Mouse (Mus musculus) splenic B cell, adult 2 months (primary cell): Measurements from ENCODE around the gene Ehmt1.
"Not testable (repeated sequence)": the region's sequence is repeated elsewhere in the genome, so short reads cannot be mapped to it uniquely, and the experiment has no call there.

Source experiments
- DNase-seq: peaks from one replicate; pipeline ENCODE4 v3.0.0-alpha.2; 2011; ENCODE audit warnings: low read depth, low spot score
- H3K27me3 ChIP-seq: 2 replicates; pipeline ENCODE4 v1.6.1; 2012; ENCODE audit warnings: mild to moderate bottlenecking, low read length, moderate library complexity, mixed read lengths; ENCODE audit not compliant: control insufficient read depth, poor library complexity, insufficient read depth, severe bottlenecking
- H3K36me3 ChIP-seq: 2 replicates; pipeline ENCODE4 v1.6.1; 2012; ENCODE audit warnings: mild to moderate bottlenecking, low read length, moderate library complexity, mixed read lengths; ENCODE audit not compliant: control insufficient read depth, poor library complexity, insufficient read depth, severe bottlenecking

Gene Ehmt1

GRCm38 (mm10) chr2:24918930-24919838, at the start of gene Ehmt1:
Gene Ehmt1 (minus strand): TSS chr2:24919614.
- DNase-seq: peak; percentile 96
- no peaks in the 10 kb centered on the region for H3K27me3 ChIP-seq
- H3K36me3 ChIP-seq: no peaks in the 10 kb centered on the region

GRCm38 (mm10) chr2:24962304-24963000, 43.0 kb upstream of the Ehmt1 start, which contains the start of gene Dph7:
Gene Dph7 (plus strand): TSS chr2:24962400.
- peak; percentile 88 for DNase-seq
- no peaks in the 10 kb centered on the region for H3K27me3 ChIP-seq
- peaks cover 4% of the 10 kb centered on the region; the same call in 1 of the 2 replicates for H3K36me3 ChIP-seq

- no peaks in the 10 kb centered on the region for H3K27me3 ChIP-seq
- peak; percentile 38 for DNase-seq
- peaks cover 4% of the 10 kb centered on the region; the same call in 1 of the 2 replicates for H3K36me3 ChIP-seq
Observed at GRCm38 (mm10) chr2:24960910-24961309, 41.5 kb upstream of the Ehmt1 start.

- DNase-seq: no peak
Observed at GRCm38 (mm10) chr2:24952537-24953055, 33.2 kb upstream of the Ehmt1 start.

GRCm38 (mm10) chr2:24950189-24950535, 30.7 kb upstream of the Ehmt1 start:
- peak; percentile 29 for DNase-seq
- Histone ChIP-seq H3K36me3 (no peaks in the 10 kb centered on the region), H3K27me3 (no peaks in the 10 kb centered on the region)

More at GRCm38 (mm10) chr2:24952537-24953055, 33.2 kb upstream of the Ehmt1 start:
- Histone ChIP-seq H3K36me3 (no peaks in the 10 kb centered on the region; the same call in 1 of the 2 replicates), H3K27me3 (no peaks in the 10 kb centered on the region)

GRCm38 (mm10) chr2:24949421-24950188, 30.2 kb upstream of the Ehmt1 start, which contains the start of gene Zmynd19:
Gene Zmynd19 (plus strand): TSS chr2:24949792.
- H3K27me3 ChIP-seq: no peaks in the 10 kb centered on the region
- DNase-seq: peak; percentile 98
- no peaks in the 10 kb centered on the region for H3K36me3 ChIP-seq

GRCm38 (mm10) chr2:24944304-24944703, 24.9 kb upstream of the Ehmt1 start:
- peak; percentile 79 for DNase-seq
- not testable (repeated sequence) for H3K36me3 ChIP-seq, H3K27me3 ChIP-seq

- Histone ChIP-seq H3K36me3 (no peaks in the 10 kb centered on the region), H3K27me3 (no peaks in the 10 kb centered on the region)
- no peak for DNase-seq
Observed at GRCm38 (mm10) chr2:24942092-24942491, 22.7 kb upstream of the Ehmt1 start.

- no peaks in the 10 kb centered on the region for H3K36me3 ChIP-seq
- H3K27me3 ChIP-seq: no peaks in the 10 kb centered on the region
- peak; percentile 99 for DNase-seq
Observed at GRCm38 (mm10) chr2:24935057-24935796, 15.8 kb upstream of the Ehmt1 start, which contains the start of gene Arrdc1. Gene Arrdc1 (minus strand): TSS chr2:24935252.

- Histone ChIP-seq H3K27me3 (no peaks in the 10 kb centered on the region), H3K36me3 (no peaks in the 10 kb centered on the region)
- peak; percentile 69 for DNase-seq
Observed at GRCm38 (mm10) chr2:24934441-24934963, 15.1 kb upstream of the Ehmt1 start.

- no peaks in the 10 kb centered on the region for H3K27me3 ChIP-seq
- H3K36me3 ChIP-seq: no peaks in the 10 kb centered on the region
- no peak for DNase-seq
Observed at GRCm38 (mm10) chr2:24929593-24929992, 10.2 kb upstream of the Ehmt1 start.

- Histone ChIP-seq H3K27me3 (no peaks in the 10 kb centered on the region), H3K36me3 (no peaks in the 10 kb centered on the region)
- no peak for DNase-seq
Observed at GRCm38 (mm10) chr2:24929119-24929518, 9.7 kb upstream of the Ehmt1 start.

- DNase-seq: no peak
- Histone ChIP-seq H3K36me3 (no peaks in the 10 kb centered on the region), H3K27me3 (no peaks in the 10 kb centered on the region)
Observed at GRCm38 (mm10) chr2:24927810-24928479, 8.5 kb upstream of the Ehmt1 start.
